8 mouse cellular contexts compared by ENCODE assay signal in the genomic region with DNA sequence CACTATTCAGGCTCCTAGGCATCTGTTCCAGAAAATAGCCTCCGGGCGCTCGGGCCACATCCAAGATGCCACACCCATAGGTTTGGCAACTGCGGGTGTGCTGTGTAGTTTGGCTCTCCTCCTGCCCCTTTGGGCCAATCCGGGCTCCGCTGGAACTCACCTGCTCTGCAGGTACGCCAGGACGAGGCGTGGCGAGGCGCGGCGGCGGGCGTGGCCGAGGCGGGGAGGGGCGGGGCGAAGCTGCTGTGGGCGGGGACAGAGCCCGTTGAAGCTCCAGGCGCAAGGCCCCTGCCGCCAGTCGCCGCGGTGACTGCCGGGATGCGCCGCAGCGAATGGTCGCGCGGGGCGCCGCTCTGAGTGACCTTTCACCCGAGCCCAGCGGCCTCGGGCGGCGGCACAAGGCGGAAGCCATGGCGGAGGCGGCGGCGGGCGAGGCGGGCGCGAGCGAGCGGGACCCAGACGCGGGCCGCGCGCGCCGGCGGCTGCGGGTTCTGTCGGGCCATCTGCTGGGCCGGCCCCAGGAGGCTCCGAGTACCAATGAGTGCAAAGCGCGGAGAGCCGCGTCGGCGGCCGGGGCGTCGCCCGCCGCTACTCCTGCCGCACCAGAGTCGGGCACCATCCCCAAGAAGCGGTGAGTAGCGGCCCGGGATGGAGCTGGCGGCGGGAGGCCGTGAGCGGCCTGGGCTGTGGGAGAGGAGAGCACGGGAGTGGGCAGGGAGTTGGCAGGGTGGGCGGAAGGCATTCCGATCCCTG. TPM values are rescaled to one million over a fixed set of nuclear protein-coding genes. Genes with fewer than 3 reads are reported as not detected.
DNase-seq lines count a peak whose midpoint lies in the region; ATAC-seq and TF ChIP-seq lines count a peak whose summit lies in the region.

A gene (plus strand): TSS at position 297 of the 753 bp plus-strand sequence.

- H3K9ac ChIP-seq in forebrain, postnatal 0 days = peak within 1 kb of the TSS; percentile 84
- peak within 1 kb of the TSS; percentile 92 for H3K9ac ChIP-seq in lung, embryonic 16.5 days (ENCODE audit: low read length)

- peak; percentile 89 for ATAC-seq in G1E (ENCODE audit: extremely low read depth, insufficient number of reproducible peaks, low FRiP score, poor library complexity, severe bottlenecking)
- ATAC-seq in forebrain, postnatal 0 days = peak; percentile 94
- peak; percentile 54 to 74 for ATAC-seq in hematopoietic stem cell, adult 5-6 weeks (replicated peaks in 1 of 2; ENCODE audit: insufficient read depth in 1 of 2, low FRiP score in 2 of 2, low TSS enrichment in 1 of 2, low read depth in 1 of 2, poor library complexity in 2 of 2, severe bottlenecking in 2 of 2)
- ATAC-seq in lung, embryonic 16.5 days (ENCODE audit: low read depth) = peak; percentile 95

- WGBS in forebrain, postnatal 0 days = under 1% methylated on average over 80 of the region's 86 CpGs
- under 1% methylated on average over 52 of the region's 86 CpGs for WGBS in lung, embryonic 16.5 days

- peaks cover 31% of the 10 kb centered on the region for H3K36me3 ChIP-seq in G1E (replicated peaks)
- H3K36me3 ChIP-seq in forebrain, postnatal 0 days (ENCODE audit: insufficient read depth) = no peaks in the 10 kb centered on the region
- H3K36me3 ChIP-seq in lung, embryonic 16.5 days (ENCODE audit: control insufficient read depth, insufficient read depth, low read length) = no peaks in the 10 kb centered on the region

- H3K9me3 ChIP-seq in G1E (replicated peaks) = no peaks in the 10 kb centered on the region
- no peaks in the 10 kb centered on the region for H3K9me3 ChIP-seq in forebrain, postnatal 0 days (ENCODE audit: low read length)
- no peaks in the 10 kb centered on the region for H3K9me3 ChIP-seq in lung, embryonic 16.5 days (ENCODE audit: control insufficient read depth, low read length)

- peak within 1 kb of the TSS; percentile 64 for H3K27ac ChIP-seq in forebrain, postnatal 0 days (ENCODE audit: low read depth, low read length)
- H3K27ac ChIP-seq in lung, embryonic 16.5 days (ENCODE audit: low read length) = peak within 1 kb of the TSS; percentile 88

- no peaks in the 10 kb centered on the region for H3K27me3 ChIP-seq in G1E (ENCODE audit: insufficient read depth, low read length)
- H3K27me3 ChIP-seq in forebrain, postnatal 0 days (ENCODE audit: insufficient read depth, low read length) = no peaks in the 10 kb centered on the region
- no peaks in the 10 kb centered on the region for H3K27me3 ChIP-seq in lung, embryonic 16.5 days (ENCODE audit: control insufficient read depth, insufficient read depth, low read depth, low read length)

- H3K4me1 ChIP-seq in G1E (ENCODE audit: insufficient read depth, low read depth, low read length) = peaks cover 43% of the 10 kb centered on the region
- H3K4me1 ChIP-seq in forebrain, postnatal 0 days (ENCODE audit: insufficient read depth) = peaks cover 10% of the 10 kb centered on the region
- H3K4me1 ChIP-seq in lung, embryonic 16.5 days (replicated peaks; ENCODE audit: control insufficient read depth, insufficient read depth, low read length) = peaks cover 20% of the 10 kb centered on the region

- peak within 1 kb of the TSS; percentile 73 for H3K4me2 ChIP-seq in forebrain, postnatal 0 days (ENCODE audit: low read depth)
- H3K4me2 ChIP-seq in lung, embryonic 16.5 days (ENCODE audit: low read depth, low read length) = peak within 1 kb of the TSS; percentile 84

- peak within 1 kb of the TSS; percentile 97 for H3K4me3 ChIP-seq in G1E (ENCODE audit: low read depth, low read length)
- peak within 1 kb of the TSS; percentile 80 for H3K4me3 ChIP-seq in forebrain, postnatal 0 days (ENCODE audit: low read depth, low read length)
- H3K4me3 ChIP-seq in lung, embryonic 16.5 days (ENCODE audit: low read length) = peak within 1 kb of the TSS; percentile 91

- no peak for TF ChIP-seq CTCF in G1E (IDR thresholded peaks at IDR 0.05; ENCODE audit: low read depth, low read length)
- 0 out of 2 replicates have a peak, but pooled peaks have one; percentile 14 for TF ChIP-seq CTCF in forebrain, postnatal 0 days (IDR thresholded peaks at IDR 0.05; ENCODE audit: low read depth)

- peak; percentile 98 for DNase-seq in G1E (ENCODE audit: low spot score)
- DNase-seq in cerebellum, adult 18-20 months = peak; percentile 85 to 92
- peak; percentile 84 for DNase-seq in forebrain, postnatal 0 days
- DNase-seq in layer of hippocampus, adult 9-10 months (ENCODE audit: low spot score) = peak; percentile 60
- peak; percentile 75 for DNase-seq in ovary, postnatal 10 days (ENCODE audit: low spot score)
- peak; percentile 84 to 86 for DNase-seq in thymus, postnatal 10 days (ENCODE audit: low spot score in 2 of 2)

RNA-seq across cellular contexts. Expression of the gene that starts here (rescaled TPM):
- total RNA-seq in G1E (2014; fragmentation: Nextera tagmentation) (80.7 and 87.7 TPM in 2 replicates), G1E (2017) (64.7 and 77.9 TPM in 2 replicates)
- polyA plus RNA-seq in G1E (2012) = 10.4 and 11.2 TPM in 2 replicates
- total RNA-seq in forebrain, postnatal 0 days (2014; rRNA removed) = 37.9 and 43.6 TPM in 2 replicates
- polyA plus RNA-seq in forebrain, postnatal 0 days (2015; fragmentation: Nextera tagmentation; extraction: Ambion mirVana) = 6.4 and 12.6 TPM in 2 replicates
- 38.7 and 63.6 TPM in 2 replicates for total RNA-seq in hematopoietic stem cell, adult 5-6 weeks (2017)
- 31.1 and 32.7 TPM in 2 replicates for polyA plus RNA-seq in lung, embryonic 16.5 days (2015; fragmentation: Nextera tagmentation; extraction: Ambion mirVana)

Comparison
In these comparisons a context has a peak if more than half of its experiments do, and no peak if none do; other contexts are left out.
1. Peak in every context shown above with its lines: DNase-seq, ATAC-seq, H3K4me3 ChIP-seq and H3K27ac ChIP-seq.